Mouse (Mus musculus) olfactory bulb, adult 2 months (tissue): ENCODE results near the gene Mboat1.

Experiments used
- CTCF ChIP-seq: fragments of 200-500 bp; IDR thresholded peaks from 2 replicates; pipeline ENCODE4 v1.5.1; 2012; ENCODE audit warnings: low read depth, mild to moderate bottlenecking, low read length, moderate library complexity; ENCODE audit not compliant: insufficient read depth
- POLR2A ChIP-seq: fragments of 200-500 bp; IDR thresholded peaks from 2 replicates; pipeline ENCODE4 v1.6.1; 2012; ENCODE audit warnings: mild to moderate bottlenecking, low read depth, low read length, moderate library complexity; ENCODE audit not compliant: insufficient read depth

DNA sequence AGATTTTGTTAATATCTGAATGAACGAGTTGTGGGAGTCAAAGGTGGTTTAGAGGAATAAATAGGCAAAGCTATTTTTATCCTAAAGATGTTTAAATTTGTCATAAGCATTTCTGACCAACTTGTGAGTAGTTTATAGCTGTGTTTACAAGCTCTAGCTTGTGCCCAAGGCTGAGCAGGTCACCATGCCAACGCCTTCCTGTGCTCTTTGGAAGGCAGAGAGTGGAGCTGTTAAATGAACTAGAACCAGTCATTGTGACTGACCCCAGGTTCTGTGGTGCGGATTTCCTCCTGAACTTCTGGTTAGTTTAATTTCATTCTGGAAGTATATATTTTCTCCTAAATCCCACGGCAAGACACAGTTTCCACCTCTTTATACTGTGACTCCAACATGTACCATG is 23.3 kb downstream of the Mboat1 start:
- TF ChIP-seq CTCF (no peak), POLR2A (no peak)
